In the genomic region with DNA sequence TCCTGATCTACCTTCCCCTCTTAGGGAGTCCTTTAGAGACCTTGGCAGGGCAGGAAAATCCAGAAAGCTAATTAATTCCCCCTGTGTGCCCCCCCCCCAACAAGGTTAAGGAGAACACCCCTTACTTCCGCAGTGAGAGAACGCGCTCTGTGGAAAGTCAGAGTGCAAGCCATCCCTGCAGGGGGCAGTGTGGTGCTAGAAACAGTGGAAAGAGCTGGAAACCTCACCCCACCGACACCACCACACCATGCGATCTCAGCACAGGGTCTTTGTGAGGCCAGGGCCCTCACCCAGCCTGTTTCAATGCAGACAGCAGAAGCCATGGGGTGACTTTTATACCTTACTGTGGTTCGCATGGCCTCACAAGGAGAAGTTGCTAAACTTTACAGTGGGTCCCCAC, we compare ENCODE assay signal across 7 mouse cellular contexts. TPM values are rescaled to one million over a fixed set of nuclear protein-coding genes. Genes with fewer than 3 reads are reported as not detected.
DNase-seq lines count a peak whose midpoint lies in the region; ATAC-seq and TF ChIP-seq lines count a peak whose summit lies in the region.

No protein-coding gene starts in this region.

- WGBS in intestine, embryonic 15.5 days = 19% methylated on average over 6 of the region's 6 CpGs
- WGBS in midbrain, embryonic 11.5 days = 16% methylated on average over 6 of the region's 6 CpGs
- WGBS in small intestine, adult 2 months = 15% methylated on average over 6 of the region's 6 CpGs

- no peak for TF ChIP-seq POLR2A in small intestine, adult 2 months (IDR thresholded peaks at IDR 0.05; ENCODE audit: low read depth, low read length)

- DNase-seq in adipocyte (ENCODE audit: low spot score) = peak; percentile 45
- peak; percentile 81 to 89 for DNase-seq in cerebellum, postnatal 25 days
- DNase-seq in gastrocnemius, adult 8-10 months (ENCODE audit: low spot score in 2 of 2) = peak; percentile 49 to 52
- DNase-seq in left cerebral cortex, postnatal 14 days (ENCODE audit: low spot score in 2 of 2) = peak; percentile 83 to 88
- peak; percentile 96 for DNase-seq in midbrain, embryonic 11.5 days (ENCODE audit: low spot score, missing footprints)

- no peak overlapping the region for H3K27ac ChIP-seq in intestine, embryonic 15.5 days
- no peak overlapping the region for H3K27ac ChIP-seq in midbrain, embryonic 11.5 days (ENCODE audit: low read depth, low read length)
- H3K27ac ChIP-seq in small intestine, adult 2 months (ENCODE audit: insufficient read depth, low read depth, low read length) = no peak overlapping the region

- no peak overlapping the region for H3K4me3 ChIP-seq in intestine, embryonic 15.5 days (replicated peaks)
- H3K4me3 ChIP-seq in midbrain, embryonic 11.5 days (ENCODE audit: low read depth, low read length) = no peak overlapping the region
- H3K4me3 ChIP-seq in small intestine, adult 2 months (ENCODE audit: low read depth, low read length) = no peak overlapping the region

- no peak overlapping the region for H3K9ac ChIP-seq in intestine, embryonic 15.5 days
- H3K9ac ChIP-seq in midbrain, embryonic 11.5 days (ENCODE audit: low read length) = no peak overlapping the region; the same call in 1 of the 2 replicates

- intact Hi-C loops in left cerebral cortex, postnatal 14 days (cut with DNase I) = loop anchor here (1.0 to 5.0 kb wide), 3 partner anchors 87 to 224 kb away; no protein-coding TSS in a partner anchor

- H3K36me3 ChIP-seq in intestine, embryonic 15.5 days = no peaks in the 10 kb centered on the region
- no peaks in the 10 kb centered on the region for H3K36me3 ChIP-seq in midbrain, embryonic 11.5 days (ENCODE audit: control insufficient read depth, insufficient read depth, low read length)
- no peaks in the 10 kb centered on the region for H3K36me3 ChIP-seq in small intestine, adult 2 months (ENCODE audit: control insufficient read depth, insufficient read depth, low read length)

- TF ChIP-seq CTCF in small intestine, adult 2 months (IDR thresholded peaks at IDR 0.05; ENCODE audit: extremely low read depth, insufficient read length, insufficient replicate concordance, low read depth, low read length) = peak; percentile 67; the same call in 1 of the 2 replicates

- no peaks in the 10 kb centered on the region for H3K27me3 ChIP-seq in intestine, embryonic 15.5 days (replicated peaks)
- H3K27me3 ChIP-seq in midbrain, embryonic 11.5 days (ENCODE audit: control insufficient read depth, insufficient read depth, low read length) = no peaks in the 10 kb centered on the region
- H3K27me3 ChIP-seq in small intestine, adult 2 months (ENCODE audit: control insufficient read depth, insufficient read depth, low read length) = no peaks in the 10 kb centered on the region

- no peaks in the 10 kb centered on the region for H3K9me3 ChIP-seq in intestine, embryonic 15.5 days
- H3K9me3 ChIP-seq in midbrain, embryonic 11.5 days (ENCODE audit: control insufficient read depth, low read length) = no peaks in the 10 kb centered on the region

- H3K4me2 ChIP-seq in intestine, embryonic 15.5 days (replicated peaks) = no peak overlapping the region
- H3K4me2 ChIP-seq in midbrain, embryonic 11.5 days = no peak overlapping the region

- H3K4me1 ChIP-seq in intestine, embryonic 15.5 days (replicated peaks) = peaks cover 6% of the 10 kb centered on the region; the same call in 1 of the 2 replicates
- no peaks in the 10 kb centered on the region for H3K4me1 ChIP-seq in midbrain, embryonic 11.5 days (ENCODE audit: control insufficient read depth, insufficient read depth, low read length)
- H3K4me1 ChIP-seq in small intestine, adult 2 months (ENCODE audit: control insufficient read depth, insufficient read depth, insufficient read length, low read length) = no peaks in the 10 kb centered on the region

- peak; percentile 76 for ATAC-seq in intestine, embryonic 15.5 days
- peak; percentile 73 for ATAC-seq in midbrain, embryonic 11.5 days (ENCODE audit: low FRiP score)

RNA-seq across cellular contexts. Expression of a gene that starts 44.2 kb away (rescaled TPM):
- total RNA-seq in gastrocnemius, adult 8-10 months (2022) = under 1 TPM; 0.10 to 0.18 (median 0.15) TPM
- polyA plus RNA-seq in intestine, embryonic 15.5 days (2015; fragmentation: Nextera tagmentation; extraction: Ambion mirVana) = 0.78 and 1.4 TPM in 2 replicates
- 100 to 1,000 TPM; 118 to 121 TPM for total RNA-seq in left cerebral cortex, postnatal 14 days (2021)
- polyA plus RNA-seq in midbrain, embryonic 11.5 days (2014; fragmentation: Nextera tagmentation; extraction: Ambion mirVana) = 6.4 and 8.1 TPM in 2 replicates
- 0.53 and 0.75 TPM in 2 replicates for polyA plus RNA-seq in small intestine, adult 2 months (2012; rRNA removed)

Comparison
In these comparisons a context has a peak if more than half of its experiments do, and no peak if none do; other contexts are left out.
1. DNase-seq: peak in every context shown above with its lines; median percentile 96 in midbrain, embryonic 11.5 days; 86 in left cerebral cortex, postnatal 14 days; 85 in cerebellum, postnatal 25 days; 50 in gastrocnemius, adult 8-10 months; 45 in adipocyte.